Mouse (Mus musculus): ENCODE measurements around the gene Hs3st6. TPM values are rescaled to one million over a fixed set of nuclear protein-coding genes. Genes with fewer than 3 reads are reported as not detected.
"Not testable (repeated sequence)": the region's sequence is repeated elsewhere in the genome, so short reads cannot be mapped to it uniquely, and the experiment has no call there.

The Hs3st6 gene
- polyA plus RNA-seq (2011; ENCODE audit: insufficient read length, low read depth, missing spikeins) = not detected in 2 replicates

GRCm38 (mm10) chr17:24752415-24753394, at the start of gene Hs3st6:
Gene Hs3st6 (plus strand): TSS chr17:24752988.
- Histone ChIP-seq H3K27ac (ENCODE audit: insufficient read depth, low read length) (no peak within 1 kb of the TSS), H3K4me1 (ENCODE audit: control insufficient read depth, insufficient read depth, low read length) (no peaks in the 10 kb centered on the region), H3K4me3 (ENCODE audit: insufficient read depth, low read length) (peak within 1 kb of the TSS; percentile 53)
- TF ChIP-seq CTCF (IDR thresholded peaks at IDR 0.05; ENCODE audit: borderline replicate concordance, insufficient read depth, low read length) = no peak
- no peak for TF ChIP-seq POLR2A (IDR thresholded peaks at IDR 0.05; ENCODE audit: low read depth, low read length)

GRCm38 (mm10) chr17:24705821-24706220, 47.0 kb upstream of the Hs3st6 start:
- no peaks in the 10 kb centered on the region; the same call in 1 of the 2 replicates for H3K4me1 ChIP-seq (ENCODE audit: control insufficient read depth, insufficient read depth, low read length)
- TF ChIP-seq POLR2A (IDR thresholded peaks at IDR 0.05; ENCODE audit: low read depth, low read length) = no peak
- TF ChIP-seq CTCF (IDR thresholded peaks at IDR 0.05; ENCODE audit: borderline replicate concordance, insufficient read depth, low read length) = no peak
- H3K27ac ChIP-seq (ENCODE audit: insufficient read depth, low read length) = no peak overlapping the region
- no peak overlapping the region for H3K4me3 ChIP-seq (ENCODE audit: insufficient read depth, low read length)

GRCm38 (mm10) chr17:24706982-24707800, 45.6 kb upstream of the Hs3st6 start, which contains the start of gene Tbl3:
Gene Tbl3 (minus strand): TSS chr17:24707660.
- peak within 1 kb of the TSS; percentile 15 for H3K27ac ChIP-seq (ENCODE audit: insufficient read depth, low read length)
- H3K4me3 ChIP-seq (ENCODE audit: insufficient read depth, low read length) = peak within 1 kb of the TSS; percentile 63
- TF ChIP-seq POLR2A (IDR thresholded peaks at IDR 0.05; ENCODE audit: low read depth, low read length) (peak; percentile 93), CTCF (IDR thresholded peaks at IDR 0.05; ENCODE audit: borderline replicate concordance, insufficient read depth, low read length) (no peak)
- H3K4me1 ChIP-seq (ENCODE audit: control insufficient read depth, insufficient read depth, low read length) = no peaks in the 10 kb centered on the region; the same call in 1 of the 2 replicates

DNA sequence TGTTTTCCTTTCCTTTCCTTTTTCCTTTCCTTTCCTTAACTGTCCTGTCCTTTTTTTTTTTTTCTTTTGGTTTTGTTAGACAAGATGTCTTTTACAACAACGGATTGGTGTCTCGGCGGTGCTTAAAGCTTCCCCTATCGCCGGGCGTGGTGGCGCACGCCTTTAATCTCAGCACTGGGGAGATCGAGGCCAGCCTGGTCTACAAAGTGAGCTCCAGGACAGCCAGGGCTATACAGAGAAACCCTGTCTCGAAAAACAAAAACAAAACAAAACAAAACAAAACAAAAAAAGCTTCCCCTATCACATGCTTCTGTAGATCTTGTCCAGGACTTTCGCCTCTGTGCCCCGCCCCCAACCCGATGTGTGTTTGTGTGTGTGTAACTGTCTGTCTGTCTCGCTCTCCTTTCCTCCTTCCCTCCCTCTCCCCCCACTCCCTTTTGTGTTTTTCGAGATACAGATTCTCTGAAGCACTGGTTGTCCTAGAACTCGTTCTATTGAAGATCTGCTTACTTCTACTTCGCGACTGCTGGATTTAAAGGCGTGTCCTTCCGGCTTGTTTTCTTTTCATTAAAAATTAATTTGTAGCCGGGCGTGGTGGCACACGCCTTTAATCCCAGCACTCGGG, 44.9 kb upstream of the Hs3st6 start:
- Histone ChIP-seq H3K4me3 (ENCODE audit: insufficient read depth, low read length) (peak overlapping the region; percentile 63), H3K4me1 (ENCODE audit: control insufficient read depth, insufficient read depth, low read length) (no peaks in the 10 kb centered on the region; the same call in 1 of the 2 replicates), H3K27ac (ENCODE audit: insufficient read depth, low read length) (peak overlapping the region; percentile 15)
- no peak for TF ChIP-seq CTCF (IDR thresholded peaks at IDR 0.05; ENCODE audit: borderline replicate concordance, insufficient read depth, low read length)
- TF ChIP-seq POLR2A (IDR thresholded peaks at IDR 0.05; ENCODE audit: low read depth, low read length) = no peak

DNA sequence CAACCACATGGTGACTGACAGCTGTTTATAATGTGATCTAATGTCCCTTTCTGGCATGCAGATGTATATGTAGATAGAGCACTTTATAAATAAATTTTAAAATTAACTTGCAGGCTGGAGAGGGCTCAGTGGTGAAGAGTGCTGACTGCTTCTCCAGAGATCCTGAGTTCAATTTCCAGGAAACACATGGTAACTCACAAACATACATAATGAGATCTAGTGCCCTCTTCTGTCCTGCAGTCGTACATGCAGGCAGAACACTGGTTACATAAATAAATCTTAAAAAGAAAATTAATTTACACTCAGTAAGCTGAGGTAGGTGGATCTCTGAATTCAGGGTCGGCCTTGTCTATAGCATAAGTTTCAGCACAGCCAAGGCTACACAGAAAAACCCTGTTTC, 44.1 kb upstream of the Hs3st6 start:
- H3K4me3 ChIP-seq (ENCODE audit: insufficient read depth, low read length) = no peak overlapping the region

DNA sequence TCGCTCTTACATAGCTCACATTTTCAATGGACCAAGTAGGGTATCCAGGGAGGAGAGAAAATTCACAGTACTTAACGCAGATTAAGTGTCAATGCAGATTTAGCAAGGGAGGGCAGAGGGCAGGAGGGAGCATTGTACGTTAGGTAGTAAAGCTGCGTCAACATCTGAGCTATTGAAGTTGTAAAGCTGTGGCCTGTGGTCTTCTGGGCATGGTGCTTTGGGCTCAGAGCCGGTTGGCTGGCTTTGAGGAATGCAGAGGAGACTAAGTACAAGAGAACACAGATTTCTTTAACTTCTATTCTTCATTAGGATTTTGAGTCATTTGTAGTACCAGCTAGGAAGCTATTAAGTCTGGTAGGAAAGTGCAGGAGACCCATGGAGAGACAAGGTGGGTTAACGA, 37.2 kb upstream of the Hs3st6 start:
- H3K4me3 ChIP-seq (ENCODE audit: insufficient read depth, low read length) = no peak overlapping the region
- TF ChIP-seq POLR2A (IDR thresholded peaks at IDR 0.05; ENCODE audit: low read depth, low read length) (no peak), CTCF (IDR thresholded peaks at IDR 0.05; ENCODE audit: borderline replicate concordance, insufficient read depth, low read length) (no peak)
- H3K27ac ChIP-seq (ENCODE audit: insufficient read depth, low read length) = no peak overlapping the region
- H3K4me1 ChIP-seq (ENCODE audit: control insufficient read depth, insufficient read depth, low read length) = no peaks in the 10 kb centered on the region

More for the DNA sequence above, 44.1 kb upstream of the Hs3st6 start:
- TF ChIP-seq CTCF (IDR thresholded peaks at IDR 0.05; ENCODE audit: borderline replicate concordance, insufficient read depth, low read length) = no peak
- TF ChIP-seq POLR2A (IDR thresholded peaks at IDR 0.05; ENCODE audit: low read depth, low read length) = no peak
- H3K27ac ChIP-seq (ENCODE audit: insufficient read depth, low read length) = no peak overlapping the region
- H3K4me1 ChIP-seq (ENCODE audit: control insufficient read depth, insufficient read depth, low read length) = no peaks in the 10 kb centered on the region; the same call in 1 of the 2 replicates

- H3K4me1 ChIP-seq (ENCODE audit: control insufficient read depth, insufficient read depth, low read length) = no peaks in the 10 kb centered on the region
- TF ChIP-seq POLR2A (IDR thresholded peaks at IDR 0.05; ENCODE audit: low read depth, low read length) (no peak), CTCF (IDR thresholded peaks at IDR 0.05; ENCODE audit: borderline replicate concordance, insufficient read depth, low read length) (no peak)
- no peak overlapping the region for H3K27ac ChIP-seq (ENCODE audit: insufficient read depth, low read length)
- H3K4me3 ChIP-seq (ENCODE audit: insufficient read depth, low read length) = no peak overlapping the region
Observed at GRCm38 (mm10) chr17:24716166-24716682, 36.6 kb upstream of the Hs3st6 start.

- no peaks in the 10 kb centered on the region for H3K4me1 ChIP-seq (ENCODE audit: control insufficient read depth, insufficient read depth, low read length)
- peak within 1 kb of the TSS; percentile 62 for H3K4me3 ChIP-seq (ENCODE audit: insufficient read depth, low read length)
- H3K27ac ChIP-seq (ENCODE audit: insufficient read depth, low read length) = no peak within 1 kb of the TSS
- TF ChIP-seq POLR2A (IDR thresholded peaks at IDR 0.05; ENCODE audit: low read depth, low read length) = peak; percentile 65
- TF ChIP-seq CTCF (IDR thresholded peaks at IDR 0.05; ENCODE audit: borderline replicate concordance, insufficient read depth, low read length) = no peak
Observed at GRCm38 (mm10) chr17:24717943-24718342, 34.8 kb upstream of the Hs3st6 start, which contains the start of the genes Rnf151 and Rps2. Gene Rnf151 (minus strand): TSS chr17:24718063. Gene Rps2 (plus strand): TSS chr17:24718116.

DNA sequence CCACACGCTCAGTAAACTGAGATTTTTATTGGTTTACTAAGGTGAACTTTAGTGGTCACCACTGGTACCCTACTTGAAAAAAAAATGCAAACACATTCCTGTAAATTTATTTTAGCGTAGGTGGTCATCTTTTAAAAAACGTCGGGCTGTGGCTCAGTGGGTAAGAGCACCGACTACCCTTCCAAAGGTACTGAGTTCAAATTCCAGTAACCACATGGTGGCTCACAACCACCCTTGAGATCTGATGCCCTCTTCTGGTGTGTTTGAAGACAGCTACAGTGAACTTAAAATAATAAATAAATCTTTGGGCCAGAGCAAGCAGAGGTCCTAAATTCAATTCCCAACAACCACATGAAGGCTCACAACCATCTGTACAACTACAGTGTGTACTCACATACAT, 33.9 kb upstream of the Hs3st6 start:
- H3K4me3 ChIP-seq (ENCODE audit: insufficient read depth, low read length) = peak overlapping the region; percentile 62
- not testable (repeated sequence) for H3K27ac ChIP-seq (ENCODE audit: insufficient read depth, low read length); H3K4me1 ChIP-seq (ENCODE audit: control insufficient read depth, insufficient read depth, low read length)
